Mouse (Mus musculus) lung, postnatal 25 days (tissue): ENCODE measurements around the gene Arrdc4.
A peak's percentile ranks its signal among the peaks of the same experiment; 100 is the strongest.

ENCODE experiments used
- DNase-seq: peaks from one replicate; pipeline ENCODE4 v3.0.0; 2022; ENCODE audit warnings: low spot score

The Arrdc4 gene

GRCm38 (mm10) chr7:68709319-68709573 is 39.8 kb downstream of the Arrdc4 start:
- DNase-seq, result no peak

- DNase-seq, result no peak
Observed at GRCm38 (mm10) chr7:68708563-68709318, 40.3 kb downstream of the Arrdc4 start.

- no peak for DNase-seq
Observed at GRCm38 (mm10) chr7:68705162-68705561, 43.9 kb downstream of the Arrdc4 start.

- DNase-seq, result no peak
Observed at GRCm38 (mm10) chr7:68697313-68697712, 51.7 kb downstream of the Arrdc4 start.

- DNase-seq, result peak; percentile 73
Observed at GRCm38 (mm10) chr7:68696908-68697307, 52.1 kb downstream of the Arrdc4 start.

- DNase-seq, result no peak
Observed at GRCm38 (mm10) chr7:68696446-68696845, 52.6 kb downstream of the Arrdc4 start.

GRCm38 (mm10) chr7:68692731-68693130 is 56.3 kb downstream of the Arrdc4 start:
- no peak for DNase-seq

GRCm38 (mm10) chr7:68691454-68691853 is 57.6 kb downstream of the Arrdc4 start:
- DNase-seq, result no peak

- peak; percentile 12 for DNase-seq
Observed at GRCm38 (mm10) chr7:68687140-68687611, 61.9 kb downstream of the Arrdc4 start.
